Mouse (Mus musculus): Measurements from ENCODE around the gene Dbndd1.

DNA sequence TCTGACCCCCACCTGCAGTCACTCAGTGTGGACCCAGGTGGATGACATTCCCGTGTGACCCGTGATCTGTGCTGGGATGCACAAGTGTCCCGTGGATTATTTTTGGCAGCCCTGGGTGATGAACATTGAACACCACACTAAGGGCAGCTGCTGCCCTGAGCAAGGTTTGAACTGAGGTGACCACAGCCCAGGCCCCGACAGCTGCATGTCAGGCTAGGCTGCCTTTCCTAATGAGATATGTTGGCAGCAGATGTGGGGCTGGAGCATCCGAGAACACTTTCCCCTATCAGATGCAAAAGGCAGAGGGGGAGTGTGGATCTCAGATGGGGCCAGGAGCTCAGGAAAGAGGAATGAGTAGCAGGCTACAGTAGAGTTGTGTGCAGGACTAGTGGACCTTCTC is 4.4 kb downstream of the Dbndd1 start:
- TF ChIP-seq CTCF (IDR thresholded peaks at IDR 0.05; ENCODE audit: low read depth) (no peak), EP300 (optimal IDR thresholded peaks at IDR 0.05) (no peak)

All from stomach, postnatal 0 days (tissue).